Mouse (Mus musculus): ENCODE results near the gene Aftph. TPM values are rescaled to one million over a fixed set of nuclear protein-coding genes. Genes with fewer than 3 reads are reported as not detected.
A peak's percentile ranks its signal among the peaks of the same experiment; 100 is the strongest.

Gene Aftph
- polyA plus RNA-seq, 1 experiment from 2014 or later = 9.2 TPM

- no peak overlapping the region for H3K4me3 ChIP-seq
- no peaks in the 10 kb centered on the region for H3K9me3 ChIP-seq (replicated peaks)
- H3K27ac ChIP-seq = no peak overlapping the region
- H3K36me3 ChIP-seq = no peaks in the 10 kb centered on the region
- H3K9ac ChIP-seq = no peak overlapping the region
- H3K4me1 ChIP-seq (replicated peaks) = peaks cover 7% of the 10 kb centered on the region
- H3K4me2 ChIP-seq = no peak overlapping the region
- WGBS = 36% methylated on average over 4 of the region's 4 CpGs
- no peaks in the 10 kb centered on the region for H3K27me3 ChIP-seq
- ATAC-seq (replicated peaks; ENCODE audit: insufficient number of reproducible peaks, insufficient read depth, low FRiP score, low read depth) = no peak
Observed at GRCm38 (mm10) chr11:20661652-20662051, 79.7 kb downstream of the Aftph start.

GRCm38 (mm10) chr11:20660111-20661097 lies 81.0 kb downstream of the Aftph start:
- Histone ChIP-seq H3K4me1 (replicated peaks) (peaks cover 20% of the 10 kb centered on the region), H3K27ac (no peak overlapping the region), H3K9me3 (replicated peaks) (no peaks in the 10 kb centered on the region), H3K4me3 (no peak overlapping the region), H3K9ac (no peak overlapping the region), H3K4me2 (no peak overlapping the region), H3K27me3 (no peaks in the 10 kb centered on the region), H3K36me3 (no peaks in the 10 kb centered on the region)
- no peak for ATAC-seq (replicated peaks; ENCODE audit: insufficient number of reproducible peaks, insufficient read depth, low FRiP score, low read depth)
- WGBS = 64% methylated on average over 14 of the region's 14 CpGs

GRCm38 (mm10) chr11:20659094-20659493 lies 82.3 kb downstream of the Aftph start:
- ATAC-seq (replicated peaks; ENCODE audit: insufficient number of reproducible peaks, insufficient read depth, low FRiP score, low read depth) = no peak
- 47% methylated on average over 3 of the region's 3 CpGs for WGBS

GRCm38 (mm10) chr11:20656711-20657057 lies 84.7 kb downstream of the Aftph start:
- Histone ChIP-seq H3K36me3 (0 out of 2 replicates have a peak, but pooled peaks cover 3% of the 10 kb centered on the region), H3K9me3 (replicated peaks) (no peaks in the 10 kb centered on the region), H3K4me3 (peak overlapping the region; percentile 26), H3K9ac (0 out of 2 replicates have a peak overlapping the region, but pooled peaks have one; percentile 19), H3K27me3 (no peaks in the 10 kb centered on the region), H3K4me2 (peak overlapping the region; percentile 54), H3K27ac (peak overlapping the region; percentile 59), H3K4me1 (replicated peaks) (peaks cover 30% of the 10 kb centered on the region)
- WGBS = 20% methylated on average over 10 of the region's 10 CpGs
- ATAC-seq (replicated peaks; ENCODE audit: insufficient number of reproducible peaks, insufficient read depth, low FRiP score, low read depth) = no peak

More at GRCm38 (mm10) chr11:20659094-20659493, 82.3 kb downstream of the Aftph start:
- peaks cover 29% of the 10 kb centered on the region for H3K4me1 ChIP-seq (replicated peaks)
- H3K27me3 ChIP-seq = no peaks in the 10 kb centered on the region
- H3K4me2 ChIP-seq = no peak overlapping the region
- no peaks in the 10 kb centered on the region for H3K36me3 ChIP-seq
- no peak overlapping the region for H3K4me3 ChIP-seq
- H3K9ac ChIP-seq = no peak overlapping the region
- H3K9me3 ChIP-seq (replicated peaks) = no peaks in the 10 kb centered on the region
- H3K27ac ChIP-seq = no peak overlapping the region

- H3K4me1 ChIP-seq (replicated peaks) = peaks cover 33% of the 10 kb centered on the region
- H3K9ac ChIP-seq = peak overlapping the region; percentile 23; the same call in 1 of the 2 replicates
- no peaks in the 10 kb centered on the region for H3K9me3 ChIP-seq (replicated peaks)
- peak overlapping the region; percentile 26 for H3K4me3 ChIP-seq
- H3K36me3 ChIP-seq = 0 out of 2 replicates have a peak, but pooled peaks cover 3% of the 10 kb centered on the region
- 11% methylated on average over 18 of the region's 18 CpGs for WGBS
- peak overlapping the region; percentile 59 for H3K27ac ChIP-seq
- H3K4me2 ChIP-seq = peak overlapping the region; percentile 54
- H3K27me3 ChIP-seq = no peaks in the 10 kb centered on the region
- ATAC-seq (replicated peaks; ENCODE audit: insufficient number of reproducible peaks, insufficient read depth, low FRiP score, low read depth) = peak; percentile 74
Observed at GRCm38 (mm10) chr11:20655795-20656710, 85.3 kb downstream of the Aftph start.

GRCm38 (mm10) chr11:20651166-20651565 lies 90.2 kb downstream of the Aftph start:
- Histone ChIP-seq H3K4me1 (replicated peaks) (peaks cover 43% of the 10 kb centered on the region), H3K27ac (no peak overlapping the region), H3K4me2 (no peak overlapping the region), H3K27me3 (no peaks in the 10 kb centered on the region), H3K9me3 (replicated peaks) (no peaks in the 10 kb centered on the region), H3K36me3 (peaks cover 17% of the 10 kb centered on the region), H3K9ac (no peak overlapping the region), H3K4me3 (no peak overlapping the region)
- 52% methylated on average over 1 of the region's 1 CpGs for WGBS
- ATAC-seq (replicated peaks; ENCODE audit: insufficient number of reproducible peaks, insufficient read depth, low FRiP score, low read depth) = no peak

- no peak overlapping the region for H3K27ac ChIP-seq
- H3K4me1 ChIP-seq (replicated peaks) = peaks cover 42% of the 10 kb centered on the region
- ATAC-seq (replicated peaks; ENCODE audit: insufficient number of reproducible peaks, insufficient read depth, low FRiP score, low read depth) = no peak
- H3K9me3 ChIP-seq (replicated peaks) = no peaks in the 10 kb centered on the region
- 86% methylated on average over 17 of the region's 17 CpGs for WGBS
- no peak overlapping the region for H3K4me3 ChIP-seq
- H3K4me2 ChIP-seq = no peak overlapping the region
- peaks cover 17% of the 10 kb centered on the region for H3K36me3 ChIP-seq
- H3K27me3 ChIP-seq = no peaks in the 10 kb centered on the region
- no peak overlapping the region for H3K9ac ChIP-seq
Observed at GRCm38 (mm10) chr11:20650006-20650639, 91.3 kb downstream of the Aftph start.

GRCm38 (mm10) chr11:20649477-20649876 lies 91.9 kb downstream of the Aftph start:
- no peak for ATAC-seq (replicated peaks; ENCODE audit: insufficient number of reproducible peaks, insufficient read depth, low FRiP score, low read depth)
- peaks cover 17% of the 10 kb centered on the region for H3K36me3 ChIP-seq
- no peak overlapping the region for H3K27ac ChIP-seq
- WGBS = 86% methylated on average over 5 of the region's 5 CpGs
- peaks cover 43% of the 10 kb centered on the region for H3K4me1 ChIP-seq (replicated peaks)
- H3K9ac ChIP-seq = no peak overlapping the region
- H3K27me3 ChIP-seq = no peaks in the 10 kb centered on the region
- no peaks in the 10 kb centered on the region for H3K9me3 ChIP-seq (replicated peaks)
- no peak overlapping the region for H3K4me3 ChIP-seq
- no peak overlapping the region for H3K4me2 ChIP-seq

- Histone ChIP-seq H3K36me3 (peaks cover 17% of the 10 kb centered on the region), H3K4me2 (no peak overlapping the region), H3K9ac (no peak overlapping the region), H3K4me3 (no peak overlapping the region), H3K9me3 (replicated peaks) (no peaks in the 10 kb centered on the region), H3K27ac (peak overlapping the region; percentile 1; the same call in 1 of the 2 replicates), H3K27me3 (no peaks in the 10 kb centered on the region), H3K4me1 (replicated peaks) (peaks cover 47% of the 10 kb centered on the region)
- ATAC-seq (replicated peaks; ENCODE audit: insufficient number of reproducible peaks, insufficient read depth, low FRiP score, low read depth) = peak; percentile 23; the same call in 1 of the 2 replicates
- WGBS = 63% methylated on average over 19 of the region's 19 CpGs
Observed at GRCm38 (mm10) chr11:20647902-20648625, 93.3 kb downstream of the Aftph start.

GRCm38 (mm10) chr11:20646986-20647726 lies 94.2 kb downstream of the Aftph start:
- Histone ChIP-seq H3K9me3 (replicated peaks) (no peaks in the 10 kb centered on the region), H3K27ac (peak overlapping the region; percentile 29; the same call in 1 of the 2 replicates), H3K4me1 (replicated peaks) (peaks cover 47% of the 10 kb centered on the region), H3K36me3 (peaks cover 14% of the 10 kb centered on the region), H3K9ac (no peak overlapping the region), H3K27me3 (no peaks in the 10 kb centered on the region), H3K4me3 (no peak overlapping the region), H3K4me2 (no peak overlapping the region)
- 41% methylated on average over 10 of the region's 10 CpGs for WGBS
- peak; percentile 1; the same call in 1 of the 2 replicates for ATAC-seq (replicated peaks; ENCODE audit: insufficient number of reproducible peaks, insufficient read depth, low FRiP score, low read depth)

Data from heart, embryonic 15.5 days (tissue).